Mouse (Mus musculus): ENCODE results near the gene Ppp2r1b.

The Ppp2r1b gene

GRCm38 (mm10) chr9:50868182-50868581, 23.1 kb downstream of the Ppp2r1b start:
- DNase-seq (ENCODE audit: low spot score) = no peak

- no peak for DNase-seq (ENCODE audit: low spot score)
Measured at GRCm38 (mm10) chr9:50873210-50873609, 28.1 kb downstream of the Ppp2r1b start.

GRCm38 (mm10) chr9:50874031-50874430, 28.9 kb downstream of the Ppp2r1b start:
- no peak for DNase-seq (ENCODE audit: low spot score)

GRCm38 (mm10) chr9:50875470-50875869, 30.4 kb downstream of the Ppp2r1b start:
- no peak for DNase-seq (ENCODE audit: low spot score)

- peak; percentile 42 for DNase-seq (ENCODE audit: low spot score)
Measured at GRCm38 (mm10) chr9:50876287-50876686, 31.2 kb downstream of the Ppp2r1b start.

- DNase-seq (ENCODE audit: low spot score) = no peak
Measured at GRCm38 (mm10) chr9:50877431-50877830, 32.3 kb downstream of the Ppp2r1b start.

GRCm38 (mm10) chr9:50882183-50882582, 37.1 kb downstream of the Ppp2r1b start:
- no peak for DNase-seq (ENCODE audit: low spot score)

DNA sequence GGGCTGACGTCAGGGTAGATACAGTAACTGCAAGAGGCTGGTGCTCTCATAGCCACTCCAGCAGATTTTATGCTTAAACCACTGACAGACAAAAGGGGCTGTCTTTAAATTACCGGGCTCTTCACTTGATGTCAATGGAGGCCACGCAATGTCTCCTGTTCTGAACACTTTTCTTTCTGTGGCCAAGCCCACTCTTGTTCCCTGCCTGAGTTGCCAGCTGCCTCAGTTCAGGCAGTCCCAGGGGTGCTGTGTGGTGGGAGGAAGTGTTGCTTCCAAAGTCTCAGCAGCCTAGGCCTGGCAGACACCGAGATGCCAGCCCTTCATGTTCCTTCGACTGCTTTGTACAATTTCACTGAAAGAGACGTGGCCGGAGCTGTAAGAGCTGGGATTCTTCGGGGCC, 39.0 kb downstream of the Ppp2r1b start:
- no peak for DNase-seq (ENCODE audit: low spot score)

- DNase-seq (ENCODE audit: low spot score) = peak; percentile 40
Measured at GRCm38 (mm10) chr9:50884741-50885599, 39.9 kb downstream of the Ppp2r1b start.

DNA sequence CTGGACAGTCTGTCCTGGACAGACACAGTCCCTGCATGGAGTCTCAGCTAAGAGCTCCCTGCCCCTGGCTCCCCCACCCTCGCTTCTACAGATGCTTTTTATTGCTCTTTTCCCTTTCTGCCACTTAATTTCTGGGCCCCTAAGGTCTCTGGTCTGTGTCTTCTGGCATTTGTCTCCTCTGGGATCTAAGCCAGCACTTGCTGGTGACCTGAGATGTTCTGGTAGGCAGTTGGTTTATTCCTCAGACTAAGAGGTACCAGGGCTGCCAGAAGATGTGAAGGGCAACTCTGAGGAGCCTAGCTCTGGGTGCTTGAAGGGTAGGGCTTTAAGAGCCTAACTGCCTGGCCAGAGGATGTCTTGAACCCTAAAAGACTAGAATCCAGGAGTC, 40.5 kb downstream of the Ppp2r1b start:
- DNase-seq (ENCODE audit: low spot score) = no peak

DNA sequence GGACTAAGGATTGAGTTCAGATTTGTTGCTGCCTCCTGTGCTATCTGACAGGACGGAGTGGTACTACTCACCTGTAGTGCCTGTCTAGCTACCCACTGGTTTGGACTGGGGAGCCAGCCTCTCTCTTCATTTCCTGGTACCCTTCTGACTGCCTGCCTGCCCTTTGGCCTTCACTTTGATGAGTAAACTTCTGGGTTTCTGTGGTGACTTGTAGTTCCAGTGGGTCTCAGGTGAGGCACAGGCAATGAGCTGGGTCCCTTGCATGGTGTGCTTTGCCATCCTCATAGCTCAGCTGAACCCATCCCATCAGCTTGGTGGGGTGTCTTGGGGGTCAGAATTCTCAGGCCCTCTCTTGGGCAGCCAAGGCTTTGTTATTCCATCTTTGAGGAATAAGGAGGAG, 41.8 kb downstream of the Ppp2r1b start:
- no peak for DNase-seq (ENCODE audit: low spot score)

DNA sequence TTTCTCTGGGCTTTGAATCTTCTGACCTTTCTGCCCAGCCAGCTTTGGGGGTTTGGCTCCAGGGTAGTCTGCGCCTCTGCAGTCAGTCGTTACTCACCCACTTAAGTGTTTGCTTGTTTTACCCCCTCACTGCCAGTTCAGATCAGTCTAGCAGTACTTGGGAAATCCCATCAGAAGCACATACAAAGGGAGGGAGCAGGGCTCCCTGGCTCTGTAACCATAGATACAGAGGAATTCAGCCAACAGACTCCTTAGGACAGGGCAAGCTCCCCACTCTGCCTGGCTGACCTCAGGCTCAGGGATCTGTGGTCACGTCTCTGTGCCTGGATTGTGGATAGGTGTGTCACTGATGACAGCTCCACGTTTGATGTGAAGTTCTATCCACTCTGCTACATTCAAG, 42.2 kb downstream of the Ppp2r1b start:
- no peak for DNase-seq (ENCODE audit: low spot score)

DNA sequence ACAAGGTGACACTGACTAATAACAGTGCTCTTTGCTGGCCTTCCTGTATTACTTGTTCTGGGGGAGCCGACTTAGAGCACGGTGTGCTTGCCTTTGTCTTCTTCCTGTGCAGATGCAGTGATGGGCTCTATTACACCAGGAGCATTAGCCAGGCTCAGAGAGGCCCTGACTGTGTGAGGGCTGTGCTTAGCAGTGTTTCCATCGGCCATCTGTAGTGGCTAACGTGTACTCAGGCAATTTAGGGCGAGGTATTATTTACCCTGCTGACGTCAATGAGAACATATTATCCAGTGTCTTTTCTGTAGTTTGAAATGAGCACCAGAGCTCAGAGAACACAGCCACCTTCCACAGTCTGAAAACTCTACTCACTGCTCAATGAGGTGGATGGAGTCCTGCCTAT, 44.1 kb downstream of the Ppp2r1b start:
- no peak for DNase-seq (ENCODE audit: low spot score)

DNA sequence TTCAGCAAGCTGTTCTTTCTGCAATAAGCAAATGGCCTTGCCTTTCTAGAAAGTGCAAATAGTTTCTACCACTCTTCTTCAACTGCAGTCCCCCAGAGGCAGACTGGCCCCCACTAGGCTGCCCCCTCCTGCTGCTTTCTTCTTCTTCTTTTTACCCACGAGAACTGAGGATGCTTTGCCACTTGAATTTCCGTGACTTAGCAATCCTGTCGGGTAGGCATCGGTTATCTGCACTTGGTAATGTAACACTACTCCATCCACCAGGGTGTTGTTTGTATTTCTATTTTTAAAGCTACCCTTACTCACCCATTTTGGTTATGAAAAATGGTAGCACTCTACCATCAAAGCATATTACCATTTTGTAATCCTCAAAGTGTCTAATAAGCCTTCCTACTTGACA, 44.9 kb downstream of the Ppp2r1b start:
- no peak for DNase-seq (ENCODE audit: low spot score)

DNA sequence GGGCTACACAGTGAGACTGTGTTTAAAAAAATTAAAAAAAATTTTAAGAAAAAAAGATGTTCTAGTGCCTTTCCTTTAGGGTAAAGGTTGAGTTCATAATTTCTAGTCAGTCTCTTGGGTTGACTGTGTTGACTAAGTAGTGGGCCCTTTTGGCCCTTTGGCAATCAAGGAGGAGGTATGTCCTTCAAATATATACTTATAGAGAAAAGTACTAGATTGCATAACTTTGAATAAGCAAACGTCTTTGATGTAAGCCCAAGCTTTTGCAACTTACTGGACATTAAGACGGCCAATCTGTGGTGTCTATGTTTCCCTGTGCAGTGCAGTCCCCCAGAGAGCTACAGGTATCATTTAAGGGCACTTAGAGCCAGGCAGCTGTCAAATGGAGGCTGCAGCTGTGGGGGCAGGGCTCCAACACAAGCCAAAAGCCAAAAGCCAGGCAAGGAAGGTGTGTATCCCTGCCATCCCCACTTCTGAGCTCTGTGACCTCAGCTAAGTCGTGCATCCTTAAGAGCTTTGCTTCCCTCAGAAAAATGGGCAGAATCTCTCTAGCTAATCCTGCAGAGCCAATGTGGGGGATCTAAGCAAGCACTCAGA, 45.5 kb downstream of the Ppp2r1b start:
- DNase-seq (ENCODE audit: low spot score) = no peak

DNA sequence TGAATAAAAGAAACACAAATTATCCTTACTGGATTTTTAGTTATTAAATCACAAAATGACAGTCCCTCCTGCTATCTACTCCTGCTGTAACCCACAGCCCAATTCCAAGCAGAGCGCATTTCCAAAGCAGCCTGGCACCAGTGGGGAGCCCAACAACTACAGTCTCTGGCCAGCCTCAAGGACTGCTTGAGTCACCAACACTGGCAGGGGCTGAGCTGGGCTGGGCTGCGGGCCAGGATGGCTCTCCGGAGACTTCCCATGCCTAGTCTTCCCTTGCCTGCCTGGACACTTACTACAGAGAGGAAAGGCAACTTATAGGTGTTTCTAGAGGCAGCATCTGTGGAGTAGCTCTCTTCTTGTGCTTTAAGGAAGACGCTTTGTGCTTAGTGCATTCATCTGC, 48.6 kb downstream of the Ppp2r1b start:
- peak; percentile 79 for DNase-seq (ENCODE audit: low spot score)

- no peak for DNase-seq (ENCODE audit: low spot score)
Measured at GRCm38 (mm10) chr9:50900026-50900920, 55.2 kb downstream of the Ppp2r1b start.

GRCm38 (mm10) chr9:50904196-50904847, 59.2 kb downstream of the Ppp2r1b start:
- no peak for DNase-seq (ENCODE audit: low spot score)

DNA sequence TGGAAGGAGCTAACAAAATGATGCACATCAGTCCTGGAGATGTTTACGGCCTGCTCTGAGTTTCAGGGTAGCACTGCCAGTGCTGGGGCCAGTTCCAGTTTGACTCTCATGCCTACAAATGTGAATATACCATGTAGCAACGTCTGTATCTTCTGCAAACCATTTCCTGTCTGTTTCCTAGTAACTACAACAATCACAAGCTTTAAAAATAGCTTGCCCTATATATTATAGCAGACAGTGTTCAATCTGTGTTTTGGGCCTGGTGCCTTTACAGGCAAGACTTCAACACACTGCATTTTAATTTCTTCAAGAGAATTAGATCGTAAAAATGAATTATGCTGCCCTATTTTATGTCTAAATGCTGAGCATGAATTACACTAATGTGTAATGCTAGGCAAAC, 60.2 kb downstream of the Ppp2r1b start:
- no peak for DNase-seq (ENCODE audit: low spot score)

GRCm38 (mm10) chr9:50911861-50912515, 66.9 kb downstream of the Ppp2r1b start:
- no peak for DNase-seq (ENCODE audit: low spot score)

DNA sequence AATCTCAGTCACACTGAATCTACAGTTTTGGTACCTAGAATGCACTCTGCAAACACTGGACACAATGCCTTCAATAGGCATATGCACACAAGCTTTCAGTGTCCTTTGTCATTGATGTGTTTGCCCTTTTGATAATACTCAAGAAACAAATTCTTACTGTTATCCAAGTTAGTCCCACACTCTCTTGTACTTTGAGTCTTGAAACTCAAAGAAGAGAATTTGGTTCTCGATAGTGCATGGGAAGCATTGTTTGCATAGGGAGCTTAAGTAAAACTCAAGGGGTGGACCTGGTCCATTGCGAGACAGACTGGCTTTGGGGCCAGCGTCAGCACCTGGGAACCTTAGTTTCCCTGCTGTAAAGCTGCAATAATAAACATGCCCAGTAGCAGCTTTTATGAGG, 73.0 kb downstream of the Ppp2r1b start:
- DNase-seq (ENCODE audit: low spot score) = no peak

DNA sequence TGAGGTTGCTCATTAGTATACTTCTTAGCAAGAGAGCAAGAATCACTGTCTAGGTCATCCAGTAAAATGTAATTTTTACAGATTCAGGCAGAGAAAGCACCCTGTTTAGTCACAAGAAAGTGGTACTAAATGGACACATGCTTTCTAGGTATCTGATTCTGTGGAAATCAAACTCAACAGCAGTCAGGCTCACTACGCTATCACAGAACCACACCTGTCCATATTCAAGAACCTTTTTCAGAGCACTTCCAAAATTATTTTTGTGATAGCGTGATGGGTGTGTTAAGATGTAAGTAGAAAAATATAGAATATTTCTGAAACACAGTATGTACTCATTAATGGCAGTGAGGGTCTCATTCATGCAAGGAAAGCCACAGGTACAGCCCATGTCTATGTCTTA, 74.5 kb downstream of the Ppp2r1b start:
- DNase-seq (ENCODE audit: low spot score) = no peak

All from ovary, postnatal 36 days (tissue).